In the genomic region with DNA sequence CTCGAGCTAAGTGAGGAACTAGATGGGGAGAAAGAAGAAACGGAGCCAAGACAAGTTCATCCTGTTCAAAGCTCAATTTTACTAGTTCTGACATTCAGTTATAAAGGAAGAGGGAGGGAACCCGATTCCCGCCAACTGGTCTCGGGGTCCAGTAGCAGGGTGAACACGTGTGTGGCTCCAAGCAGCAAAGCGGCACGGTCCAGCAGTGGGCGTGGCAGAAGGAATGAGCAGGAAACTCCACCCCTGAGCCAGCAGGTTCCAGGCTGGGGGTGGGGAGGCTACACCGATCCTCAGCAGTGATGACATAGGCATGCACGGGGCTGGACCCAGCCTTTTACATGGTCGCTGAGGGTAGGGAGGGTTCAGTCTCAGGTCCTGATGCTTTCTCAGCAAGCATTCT, we compare ENCODE assay signal across 9 mouse cellular contexts. TPM values are rescaled to one million over a fixed set of nuclear protein-coding genes. Genes with fewer than 3 reads are reported as not detected.
DNase-seq lines count a peak whose midpoint lies in the region; ATAC-seq and TF ChIP-seq lines count a peak whose summit lies in the region.
"Not testable (repeated sequence)": the region's sequence is repeated elsewhere in the genome, so short reads cannot be mapped to it uniquely, and the experiment has no call there.
"Had no signal": no experiment of that assay in that cellular context is flagged by ENCODE, and none has a peak within 500 bp of the region (broad histone marks: within the 10 kb centered on the region; RNA-seq: fewer than 3 reads in every experiment).

No protein-coding gene starts in this region.

- WGBS in bone marrow, adult 2 months = 2% methylated on average over 12 of the region's 12 CpGs
- WGBS in forebrain, embryonic 12.5 days = under 1% methylated on average over 12 of the region's 12 CpGs
- under 1% methylated on average over 12 of the region's 12 CpGs for WGBS in heart, embryonic 13.5 days
- WGBS in liver, adult 2 months = 2% methylated on average over 12 of the region's 12 CpGs
- WGBS in midbrain, embryonic 11.5 days = under 1% methylated on average over 12 of the region's 12 CpGs
- under 1% methylated on average over 12 of the region's 12 CpGs for WGBS in stomach, embryonic 14.5 days

- H3K79me2 ChIP-seq in liver, adult 2 months (ENCODE audit: control insufficient read depth, insufficient read depth, low read length) = not testable (repeated sequence)

- not testable (repeated sequence) for ATAC-seq in forebrain, embryonic 12.5 days (ENCODE audit: low FRiP score); heart, embryonic 13.5 days (ENCODE audit: extremely low read depth, insufficient number of reproducible peaks, low FRiP score, low TSS enrichment); midbrain, embryonic 11.5 days (ENCODE audit: low FRiP score); stomach, embryonic 14.5 days (ENCODE audit: insufficient number of reproducible peaks, insufficient read depth, low FRiP score, low read depth)

- peaks cover 11% of the 10 kb centered on the region for H3K4me1 ChIP-seq in bone marrow, adult 2 months (ENCODE audit: control insufficient read depth, insufficient read depth, low read length)
- peaks cover 39% of the 10 kb centered on the region for H3K4me1 ChIP-seq in forebrain, embryonic 12.5 days
- H3K4me1 ChIP-seq in heart, embryonic 13.5 days = peaks cover 51% of the 10 kb centered on the region
- H3K4me1 ChIP-seq in liver, adult 2 months (ENCODE audit: control insufficient read depth, insufficient read depth, low read length) = peaks cover 16% of the 10 kb centered on the region
- peaks cover 11% of the 10 kb centered on the region for H3K4me1 ChIP-seq in midbrain, embryonic 11.5 days (ENCODE audit: control insufficient read depth, insufficient read depth, low read length)
- H3K4me1 ChIP-seq in stomach, embryonic 14.5 days (ENCODE audit: control insufficient read depth, insufficient read depth, low read length) = peaks cover 27% of the 10 kb centered on the region; the same call in 1 of the 2 replicates

- H3K9me3 ChIP-seq in forebrain, embryonic 12.5 days; heart, embryonic 13.5 days; midbrain, embryonic 11.5 days (ENCODE audit: control insufficient read depth, low read length); stomach, embryonic 14.5 days (ENCODE audit: control insufficient read depth, low read depth, low read length): not testable (repeated sequence)

- H3K4me2 ChIP-seq in forebrain, embryonic 12.5 days = peak overlapping the region; percentile 49
- H3K4me2 ChIP-seq in heart, embryonic 13.5 days = peak overlapping the region; percentile 64
- H3K4me2 ChIP-seq in midbrain, embryonic 11.5 days = peak overlapping the region; percentile 42
- peak overlapping the region; percentile 42 for H3K4me2 ChIP-seq in stomach, embryonic 14.5 days (replicated peaks; ENCODE audit: low read depth, low read length)

- TF ChIP-seq CTCF in bone marrow, adult 2 months (IDR thresholded peaks at IDR 0.05; ENCODE audit: control insufficient read depth, insufficient read depth, low read length); liver, adult 2 months (IDR thresholded peaks at IDR 0.05; ENCODE audit: low read depth, low read length): not testable (repeated sequence)

- peak; percentile 53 for DNase-seq in A20 (ENCODE audit: low read depth, low spot score)
- DNase-seq in kidney, adult 11 months = peak; percentile 87
- DNase-seq in liver, adult 2 months (ENCODE audit: extremely low read depth, low read depth, low spot score) = peak; percentile 45
- DNase-seq in midbrain, embryonic 11.5 days (ENCODE audit: low spot score, missing footprints) = peak; percentile 88

- TF ChIP-seq POLR2A in bone marrow, adult 2 months (IDR thresholded peaks at IDR 0.05; ENCODE audit: borderline replicate concordance, control insufficient read depth, low read depth, low read length); liver, adult 2 months (IDR thresholded peaks at IDR 0.05; ENCODE audit: extremely low read depth, insufficient read depth, low read length): not testable (repeated sequence)

- peak overlapping the region; percentile 45 for H3K9ac ChIP-seq in forebrain, embryonic 12.5 days
- peak overlapping the region; percentile 69 for H3K9ac ChIP-seq in heart, embryonic 13.5 days
- H3K9ac ChIP-seq in liver, adult 2 months (ENCODE audit: low read depth, low read length) = peak overlapping the region; percentile 55; the same call in 1 of the 2 replicates
- peak overlapping the region; percentile 54 for H3K9ac ChIP-seq in midbrain, embryonic 11.5 days (ENCODE audit: low read length)
- peak overlapping the region; percentile 33; the same call in 1 of the 2 replicates for H3K9ac ChIP-seq in stomach, embryonic 14.5 days (replicated peaks; ENCODE audit: low read depth, low read length)

- H3K36me3 ChIP-seq in forebrain, embryonic 12.5 days (replicated peaks); heart, embryonic 13.5 days; liver, adult 2 months (ENCODE audit: control insufficient read depth, insufficient read depth, low read length); midbrain, embryonic 11.5 days (ENCODE audit: control insufficient read depth, insufficient read depth, low read length); stomach, embryonic 14.5 days (ENCODE audit: control insufficient read depth, insufficient read depth, low read length): not testable (repeated sequence)

- H3K4me3 ChIP-seq in bone marrow, adult 2 months (replicated peaks; ENCODE audit: control insufficient read depth, low read depth, low read length) = peak overlapping the region; percentile 2
- H3K4me3 ChIP-seq in forebrain, embryonic 12.5 days (replicated peaks) = peak overlapping the region; percentile 18
- peak overlapping the region; percentile 33 for H3K4me3 ChIP-seq in heart, embryonic 13.5 days
- H3K4me3 ChIP-seq in liver, adult 2 months (ENCODE audit: insufficient read depth, low read depth, low read length); midbrain, embryonic 11.5 days (ENCODE audit: low read depth, low read length): not testable (repeated sequence)
- peak overlapping the region; percentile 1; the same call in 1 of the 2 replicates for H3K4me3 ChIP-seq in stomach, embryonic 14.5 days (ENCODE audit: low read depth, low read length)

- H3K27me3 ChIP-seq in forebrain, embryonic 12.5 days = peaks cover 13% of the 10 kb centered on the region
- H3K27me3 ChIP-seq in heart, embryonic 13.5 days (replicated peaks); liver, adult 2 months (ENCODE audit: control insufficient read depth, insufficient read depth, low read length); midbrain, embryonic 11.5 days (ENCODE audit: control insufficient read depth, insufficient read depth, low read length); stomach, embryonic 14.5 days (ENCODE audit: control insufficient read depth, insufficient read depth, low read length): not testable (repeated sequence)

- peak overlapping the region; percentile 80 for H3K27ac ChIP-seq in bone marrow, adult 2 months (ENCODE audit: control insufficient read depth, insufficient read depth, low read depth, low read length, poor library complexity)
- not testable (repeated sequence) for H3K27ac ChIP-seq in forebrain, embryonic 12.5 days; liver, adult 2 months (replicated peaks; ENCODE audit: insufficient read depth, low read depth, low read length); midbrain, embryonic 11.5 days (ENCODE audit: low read depth, low read length)
- peak overlapping the region; percentile 5; the same call in 1 of the 2 replicates for H3K27ac ChIP-seq in heart, embryonic 13.5 days (replicated peaks)
- H3K27ac ChIP-seq in stomach, embryonic 14.5 days (ENCODE audit: low read length) = peak overlapping the region; percentile 52; the same call in 1 of the 2 replicates

RNA-seq across cellular contexts. Expression of a gene that starts 2.4 kb away (rescaled TPM):
- 13.2 and 25.2 TPM in 2 replicates for polyA plus RNA-seq in bone marrow, adult 2 months (2011; ENCODE audit: insufficient read depth, insufficient read length, low replicate concordance, missing spikeins)
- 9.7 and 11.1 TPM in 2 replicates for polyA plus RNA-seq in forebrain, embryonic 12.5 days (2016; fragmentation: Nextera tagmentation; extraction: Ambion mirVana)
- polyA plus RNA-seq in heart, embryonic 13.5 days (2015; fragmentation: Nextera tagmentation; extraction: Ambion mirVana) = 16.2 and 17.5 TPM in 2 replicates
- total RNA-seq in liver, adult 2 months (2014; rRNA removed) = 0.27 and 0.28 TPM in 2 replicates
- polyA plus RNA-seq in liver, adult 2 months (2012; rRNA removed) = 1.1 and 1.4 TPM in 2 replicates
- polyA plus RNA-seq in midbrain, embryonic 11.5 days (2014; fragmentation: Nextera tagmentation; extraction: Ambion mirVana) = 7.9 and 9.1 TPM in 2 replicates
- 17.6 and 21.5 TPM in 2 replicates for polyA plus RNA-seq in stomach, embryonic 14.5 days (2014; fragmentation: Nextera tagmentation; extraction: Ambion mirVana)

RNA-seq across cellular contexts. Expression of a gene that starts 57.5 kb away (rescaled TPM):
- not detected in 2 replicates for polyA plus RNA-seq in bone marrow, adult 2 months (2011; ENCODE audit: insufficient read depth, insufficient read length, low replicate concordance, missing spikeins)
- not detected in 2 replicates for polyA plus RNA-seq in forebrain, embryonic 12.5 days (2016; fragmentation: Nextera tagmentation; extraction: Ambion mirVana)
- 0.07 and 0.08 TPM in 2 replicates for polyA plus RNA-seq in heart, embryonic 13.5 days (2015; fragmentation: Nextera tagmentation; extraction: Ambion mirVana)
- total RNA-seq in liver, adult 2 months (2014; rRNA removed) = not detected in 2 replicates
- not detected in 2 replicates for polyA plus RNA-seq in liver, adult 2 months (2012; rRNA removed)
- not detected in 2 replicates for polyA plus RNA-seq in midbrain, embryonic 11.5 days (2014; fragmentation: Nextera tagmentation; extraction: Ambion mirVana)
- not detected in 2 replicates for polyA plus RNA-seq in stomach, embryonic 14.5 days (2014; fragmentation: Nextera tagmentation; extraction: Ambion mirVana)
- total RNA-seq: megakaryocyte, adult 5-6 weeks had no signal
